Mouse (Mus musculus): Measurements from ENCODE around the gene Hadha.

DNA sequence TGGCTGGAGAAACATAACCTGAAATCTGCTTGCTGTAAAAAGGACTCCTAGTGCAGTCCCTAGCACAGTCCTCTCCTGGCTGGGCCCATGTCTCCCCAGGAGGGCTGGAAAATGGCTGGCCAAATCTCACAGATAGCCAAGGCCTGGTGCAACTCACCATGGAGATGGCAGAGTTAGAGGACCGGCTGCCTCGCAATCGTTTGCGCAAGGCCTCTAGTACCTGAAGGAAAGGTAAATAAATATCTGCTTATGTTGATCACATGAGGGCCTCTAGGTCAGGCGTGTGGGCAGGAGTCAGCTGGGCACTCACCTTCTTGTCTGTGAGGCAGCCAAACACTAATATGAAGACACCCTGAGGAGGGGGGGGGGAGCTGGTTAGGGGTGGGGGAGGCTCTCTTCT lies 40.4 kb upstream of the Hadha start:
- no peak for TF ChIP-seq EP300 (IDR thresholded peaks at IDR 0.05; ENCODE audit: low read depth)
- no peak for TF ChIP-seq CTCF (IDR thresholded peaks at IDR 0.05; ENCODE audit: low read depth)
